Comparison of ENCODE assay signal across 11 mouse cellular contexts in the genomic region with DNA sequence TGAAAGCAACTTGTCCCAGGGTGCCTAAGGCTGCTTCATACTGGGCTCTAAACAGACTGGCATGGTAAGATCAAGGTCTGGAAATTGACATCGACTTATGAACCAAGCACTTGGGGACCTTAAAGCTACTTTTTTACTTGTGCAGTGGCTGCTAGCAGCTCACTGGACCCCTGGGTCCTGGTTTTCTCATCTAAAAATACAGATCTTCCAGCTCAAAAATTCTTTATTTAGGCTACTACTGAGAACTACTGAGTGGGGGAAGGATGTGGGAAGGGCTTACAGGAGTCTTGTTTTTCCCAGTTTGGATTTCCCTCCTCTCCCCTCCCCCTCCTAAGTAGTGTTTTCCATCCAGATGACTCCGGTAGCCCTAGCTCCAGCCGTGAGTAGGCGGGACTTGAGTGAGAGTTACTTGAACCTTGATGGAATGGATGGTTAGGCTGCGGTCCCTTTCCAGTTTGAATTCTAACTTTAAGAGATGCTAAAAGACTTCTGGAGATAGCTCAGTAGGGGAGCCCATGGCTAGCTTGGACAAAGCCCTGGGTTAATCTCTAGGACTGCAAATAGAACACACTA. TPM values are rescaled to one million over a fixed set of nuclear protein-coding genes. Genes with fewer than 3 reads are reported as not detected.
DNase-seq lines count a peak whose midpoint lies in the region; ATAC-seq lines count a peak whose summit lies in the region.
"Had no signal": no experiment of that assay in that cellular context is flagged by ENCODE, and none has a peak within 500 bp of the region (broad histone marks: within the 10 kb centered on the region; RNA-seq: fewer than 3 reads in every experiment).

No protein-coding gene starts in this region.

- no peaks in the 10 kb centered on the region for H3K36me3 ChIP-seq in hindbrain, embryonic 12.5 days
- no peaks in the 10 kb centered on the region for H3K36me3 ChIP-seq in hindbrain, embryonic 13.5 days
- no peaks in the 10 kb centered on the region for H3K36me3 ChIP-seq in embryonic facial prominence, embryonic 11.5 days (replicated peaks; ENCODE audit: control insufficient read depth, insufficient read depth, low read depth, low read length)
- H3K36me3 ChIP-seq in forebrain, embryonic 15.5 days: no peaks in the 10 kb centered on the region

- H3K4me3 ChIP-seq in hindbrain, embryonic 12.5 days: no peak overlapping the region
- H3K4me3 ChIP-seq in hindbrain, embryonic 13.5 days: no peak overlapping the region
- no peak overlapping the region for H3K4me3 ChIP-seq in embryonic facial prominence, embryonic 11.5 days (ENCODE audit: low read depth, low read length)
- no peak overlapping the region for H3K4me3 ChIP-seq in forebrain, embryonic 15.5 days

- ATAC-seq in hindbrain, embryonic 12.5 days (ENCODE audit: low FRiP score): no peak
- ATAC-seq in hindbrain, embryonic 13.5 days (ENCODE audit: low FRiP score): no peak
- ATAC-seq in embryonic facial prominence, embryonic 11.5 days (replicated peaks; ENCODE audit: insufficient number of reproducible peaks, low FRiP score, low TSS enrichment, low read depth): no peak
- no peak for ATAC-seq in CD4-positive, CD25-positive, alpha-beta regulatory T cell, adult 4 months
- no peak for ATAC-seq in forebrain, embryonic 15.5 days (replicated peaks)
- ATAC-seq: forebrain, embryonic 14.5 days; intestine, embryonic 16.5 days had no signal

- peaks cover 13% of the 10 kb centered on the region; the same call in 1 of the 2 replicates for H3K4me1 ChIP-seq in hindbrain, embryonic 12.5 days
- H3K4me1 ChIP-seq in hindbrain, embryonic 13.5 days (replicated peaks): peaks cover 5% of the 10 kb centered on the region
- no peaks in the 10 kb centered on the region for H3K4me1 ChIP-seq in embryonic facial prominence, embryonic 11.5 days (ENCODE audit: control insufficient read depth, insufficient read depth, low read length)
- no peaks in the 10 kb centered on the region for H3K4me1 ChIP-seq in forebrain, embryonic 15.5 days

- H3K9me3 ChIP-seq in hindbrain, embryonic 12.5 days (replicated peaks): no peaks in the 10 kb centered on the region
- no peaks in the 10 kb centered on the region for H3K9me3 ChIP-seq in hindbrain, embryonic 13.5 days
- H3K9me3 ChIP-seq in embryonic facial prominence, embryonic 11.5 days (replicated peaks; ENCODE audit: control insufficient read depth, low read length): no peaks in the 10 kb centered on the region
- no peaks in the 10 kb centered on the region for H3K9me3 ChIP-seq in forebrain, embryonic 15.5 days

- no peak overlapping the region for H3K9ac ChIP-seq in hindbrain, embryonic 12.5 days
- H3K9ac ChIP-seq in hindbrain, embryonic 13.5 days: no peak overlapping the region
- no peak overlapping the region for H3K9ac ChIP-seq in embryonic facial prominence, embryonic 11.5 days (replicated peaks; ENCODE audit: low read length)
- H3K9ac ChIP-seq in forebrain, embryonic 15.5 days (replicated peaks): no peak overlapping the region

- peak; percentile 16 for DNase-seq in Muller cell, postnatal 12 days (ENCODE audit: inconsistent ontology term)
- DNase-seq in embryonic facial prominence, embryonic 11.5 days (ENCODE audit: low spot score): peak; percentile 79
- DNase-seq in kidney, postnatal 4 days: peak; percentile 26 to 52
- no peak for DNase-seq in gastrocnemius, postnatal 25 days

- WGBS in hindbrain, embryonic 12.5 days: 8% methylated on average over 5 of the region's 5 CpGs
- 6% methylated on average over 5 of the region's 5 CpGs for WGBS in hindbrain, embryonic 13.5 days
- WGBS in embryonic facial prominence, embryonic 11.5 days: 5% methylated on average over 5 of the region's 5 CpGs
- WGBS in forebrain, embryonic 15.5 days: 13% methylated on average over 5 of the region's 5 CpGs

- H3K4me2 ChIP-seq in hindbrain, embryonic 12.5 days (replicated peaks): 0 out of 2 replicates have a peak overlapping the region, but pooled peaks have one; percentile 6
- no peak overlapping the region for H3K4me2 ChIP-seq in hindbrain, embryonic 13.5 days
- H3K4me2 ChIP-seq in embryonic facial prominence, embryonic 11.5 days (ENCODE audit: low read depth, low read length): no peak overlapping the region
- H3K4me2 ChIP-seq in forebrain, embryonic 15.5 days (replicated peaks): no peak overlapping the region

- H3K27me3 ChIP-seq in hindbrain, embryonic 12.5 days: no peaks in the 10 kb centered on the region
- peaks cover 5% of the 10 kb centered on the region; the same call in 1 of the 2 replicates for H3K27me3 ChIP-seq in hindbrain, embryonic 13.5 days
- H3K27me3 ChIP-seq in embryonic facial prominence, embryonic 11.5 days (ENCODE audit: control insufficient read depth, insufficient read depth, low read length): no peaks in the 10 kb centered on the region
- H3K27me3 ChIP-seq in forebrain, embryonic 15.5 days: no peaks in the 10 kb centered on the region

- no peak overlapping the region for H3K27ac ChIP-seq in hindbrain, embryonic 12.5 days
- H3K27ac ChIP-seq in hindbrain, embryonic 13.5 days: no peak overlapping the region
- H3K27ac ChIP-seq in embryonic facial prominence, embryonic 11.5 days (replicated peaks; ENCODE audit: low read depth, low read length): no peak overlapping the region
- H3K27ac ChIP-seq in forebrain, embryonic 15.5 days (replicated peaks): no peak overlapping the region

RNA-seq across cellular contexts. Expression of a gene that starts 11.5 kb away (rescaled TPM):
- 13.7 and 15.0 TPM in 2 replicates for polyA plus RNA-seq in hindbrain, embryonic 12.5 days (2016; fragmentation: Nextera tagmentation; extraction: Ambion mirVana)
- 5.0 and 5.4 TPM in 2 replicates for polyA plus RNA-seq in hindbrain, embryonic 13.5 days (2015; fragmentation: Nextera tagmentation; extraction: Ambion mirVana)
- polyA plus RNA-seq in embryonic facial prominence, embryonic 11.5 days (2014; fragmentation: Nextera tagmentation; extraction: Ambion mirVana): 20.4 and 25.8 TPM in 2 replicates
- 1 to 10 TPM in 1 of 2 experiments, under 1 TPM in 1; 0.23 to 3.0 TPM for polyA plus RNA-seq in CD4-positive, CD25-positive, alpha-beta regulatory T cell, adult 4 months (2017; shearing (Covaris generic))
- total RNA-seq in gastrocnemius, postnatal 25 days (2021): 1 to 10 TPM; 1.4 to 2.8 TPM
- polyA plus RNA-seq in forebrain, embryonic 15.5 days (2015; fragmentation: Nextera tagmentation; extraction: Ambion mirVana): 3.3 and 3.6 TPM in 2 replicates
- total RNA-seq: MEL had no signal

RNA-seq across cellular contexts. Expression of a gene that starts 26.9 kb away (rescaled TPM):
- 312 and 323 TPM in 2 replicates for polyA plus RNA-seq in hindbrain, embryonic 12.5 days (2016; fragmentation: Nextera tagmentation; extraction: Ambion mirVana)
- 403 and 404 TPM in 2 replicates for polyA plus RNA-seq in hindbrain, embryonic 13.5 days (2015; fragmentation: Nextera tagmentation; extraction: Ambion mirVana)
- 213 and 232 TPM in 2 replicates for polyA plus RNA-seq in embryonic facial prominence, embryonic 11.5 days (2014; fragmentation: Nextera tagmentation; extraction: Ambion mirVana)
- 10 to 100 TPM; 28.1 to 40.3 TPM for polyA plus RNA-seq in CD4-positive, CD25-positive, alpha-beta regulatory T cell, adult 4 months (2017; shearing (Covaris generic))
- total RNA-seq in gastrocnemius, postnatal 25 days (2021): 100 to 1,000 TPM; 231 to 232 TPM
- polyA plus RNA-seq in forebrain, embryonic 15.5 days (2015; fragmentation: Nextera tagmentation; extraction: Ambion mirVana): 328 and 347 TPM in 2 replicates

RNA-seq across cellular contexts. Expression of a gene that starts 54.0 kb away (rescaled TPM):
- polyA plus RNA-seq in hindbrain, embryonic 12.5 days (2016; fragmentation: Nextera tagmentation; extraction: Ambion mirVana): 13.9 and 16.5 TPM in 2 replicates
- polyA plus RNA-seq in hindbrain, embryonic 13.5 days (2015; fragmentation: Nextera tagmentation; extraction: Ambion mirVana): 3.8 and 4.4 TPM in 2 replicates
- polyA plus RNA-seq in embryonic facial prominence, embryonic 11.5 days (2014; fragmentation: Nextera tagmentation; extraction: Ambion mirVana): 9.7 and 10.4 TPM in 2 replicates
- 1 to 10 TPM in 1 of 2 experiments, under 1 TPM in 1; 0.73 to 1.1 TPM for polyA plus RNA-seq in CD4-positive, CD25-positive, alpha-beta regulatory T cell, adult 4 months (2017; shearing (Covaris generic))
- not detected for total RNA-seq in gastrocnemius, postnatal 25 days (2021)
- polyA plus RNA-seq in forebrain, embryonic 15.5 days (2015; fragmentation: Nextera tagmentation; extraction: Ambion mirVana): 11.8 and 12.4 TPM in 2 replicates
